Mouse (Mus musculus): ENCODE results near the gene Faf2. TPM values are rescaled to one million over a fixed set of nuclear protein-coding genes. Genes with fewer than 3 reads are reported as not detected.

Gene Faf2
- polyA plus RNA-seq, 2 experiments: 50.1 to 99.2 TPM

GRCm38 (mm10) chr13:54678263-54678662 is 56.7 kb downstream of the Faf2 start:
- H3K4me2 ChIP-seq (replicated peaks; ENCODE audit: low read depth, low read length, severe bottlenecking): no peak overlapping the region
- H3K36me3 ChIP-seq (ENCODE audit: control insufficient read depth, insufficient read depth, low read length): peaks cover 48% of the 10 kb centered on the region
- H3K4me3 ChIP-seq (replicated peaks; ENCODE audit: low read length): no peak overlapping the region
- H3K4me1 ChIP-seq (ENCODE audit: control insufficient read depth, insufficient read depth, low read length): no peaks in the 10 kb centered on the region
- ATAC-seq (ENCODE audit: low FRiP score, low read depth) (no peak), DNase-seq (ENCODE audit: low spot score) (no peak)
- 55% methylated on average over 4 of the region's 4 CpGs for WGBS
- no peak for TF ChIP-seq POLR2A (IDR thresholded peaks at IDR 0.05; ENCODE audit: borderline replicate concordance, extremely low read depth, insufficient read depth, insufficient read length)
- no peak overlapping the region for H3K9ac ChIP-seq (ENCODE audit: low read depth, low read length, severe bottlenecking)
- no peaks in the 10 kb centered on the region for H3K9me3 ChIP-seq (ENCODE audit: control insufficient read depth, low read length)
- no peak overlapping the region for H3K27ac ChIP-seq (replicated peaks; ENCODE audit: low read depth, low read length)
- no peaks in the 10 kb centered on the region for H3K27me3 ChIP-seq (ENCODE audit: control insufficient read depth, insufficient read depth, low read length)

GRCm38 (mm10) chr13:54680184-54680853 is 58.7 kb downstream of the Faf2 start:
- no peak overlapping the region for H3K4me2 ChIP-seq (replicated peaks; ENCODE audit: low read depth, low read length, severe bottlenecking)
- peaks cover 63% of the 10 kb centered on the region for H3K36me3 ChIP-seq (ENCODE audit: control insufficient read depth, insufficient read depth, low read length)
- H3K27ac ChIP-seq (replicated peaks; ENCODE audit: low read depth, low read length): no peak overlapping the region
- 78% methylated on average over 17 of the region's 17 CpGs for WGBS
- no peaks in the 10 kb centered on the region for H3K27me3 ChIP-seq (ENCODE audit: control insufficient read depth, insufficient read depth, low read length)
- H3K9me3 ChIP-seq (ENCODE audit: control insufficient read depth, low read length): no peaks in the 10 kb centered on the region
- DNase-seq (ENCODE audit: low spot score) (no peak), ATAC-seq (ENCODE audit: low FRiP score, low read depth) (no peak)
- H3K4me1 ChIP-seq (ENCODE audit: control insufficient read depth, insufficient read depth, low read length): peaks cover 4% of the 10 kb centered on the region; the same call in 1 of the 2 replicates
- TF ChIP-seq POLR2A (IDR thresholded peaks at IDR 0.05; ENCODE audit: borderline replicate concordance, extremely low read depth, insufficient read depth, insufficient read length): no peak
- H3K9ac ChIP-seq (ENCODE audit: low read depth, low read length, severe bottlenecking): no peak overlapping the region
- no peak overlapping the region for H3K4me3 ChIP-seq (replicated peaks; ENCODE audit: low read length)

DNA sequence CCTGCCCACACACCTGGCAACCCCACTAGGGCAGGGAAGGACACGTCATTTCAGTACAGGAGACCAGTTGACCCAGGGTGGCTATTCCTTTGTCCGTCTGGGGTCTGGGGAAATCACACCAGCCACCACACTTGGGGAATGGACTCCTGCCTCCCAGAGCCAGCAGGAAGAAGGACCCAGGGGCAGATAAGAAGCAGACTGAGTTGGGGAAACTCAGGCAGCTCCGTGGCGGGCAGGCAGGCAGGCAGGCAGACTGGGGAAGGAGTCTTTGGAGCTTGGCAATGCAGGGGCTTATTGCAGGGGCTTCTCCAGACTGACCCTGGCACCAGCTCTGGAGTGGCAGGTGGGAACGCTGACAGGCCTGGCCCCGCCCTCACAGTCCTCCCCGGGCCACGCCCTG is 59.7 kb downstream of the Faf2 start:
- DNase-seq (ENCODE audit: low spot score) (no peak), ATAC-seq (ENCODE audit: low FRiP score, low read depth) (no peak)
- H3K27ac ChIP-seq (replicated peaks; ENCODE audit: low read depth, low read length): no peak overlapping the region
- H3K27me3 ChIP-seq (ENCODE audit: control insufficient read depth, insufficient read depth, low read length): no peaks in the 10 kb centered on the region
- H3K4me2 ChIP-seq (replicated peaks; ENCODE audit: low read depth, low read length, severe bottlenecking): no peak overlapping the region
- H3K4me3 ChIP-seq (replicated peaks; ENCODE audit: low read length): no peak overlapping the region
- no peak overlapping the region for H3K9ac ChIP-seq (ENCODE audit: low read depth, low read length, severe bottlenecking)
- no peak for TF ChIP-seq POLR2A (IDR thresholded peaks at IDR 0.05; ENCODE audit: borderline replicate concordance, extremely low read depth, insufficient read depth, insufficient read length)
- H3K9me3 ChIP-seq (ENCODE audit: control insufficient read depth, low read length): no peaks in the 10 kb centered on the region
- H3K36me3 ChIP-seq (ENCODE audit: control insufficient read depth, insufficient read depth, low read length): peaks cover 66% of the 10 kb centered on the region
- H3K4me1 ChIP-seq (ENCODE audit: control insufficient read depth, insufficient read depth, low read length): peaks cover 13% of the 10 kb centered on the region
- 85% methylated on average over 8 of the region's 8 CpGs for WGBS

DNA sequence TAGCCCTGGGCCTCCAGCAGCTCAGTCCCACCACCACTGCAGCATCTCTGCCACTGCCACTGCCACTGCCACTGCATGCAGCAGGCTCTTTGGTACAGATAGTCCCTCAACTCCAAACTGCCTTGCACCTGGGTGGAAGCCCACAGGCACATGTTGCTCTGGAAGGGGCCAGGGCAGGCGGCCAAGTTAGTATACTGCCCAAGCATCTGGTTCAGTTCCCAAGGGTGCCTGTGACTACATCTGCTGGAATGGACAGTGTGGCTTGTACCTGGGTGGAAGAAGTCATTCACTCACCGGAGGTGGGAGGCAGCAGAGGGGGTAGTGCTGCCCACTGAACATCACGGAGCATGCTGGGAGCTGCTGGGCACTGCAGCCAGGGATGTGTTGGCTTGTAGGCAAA is 61.7 kb downstream of the Faf2 start:
- no peak for DNase-seq (ENCODE audit: low spot score)
- H3K36me3 ChIP-seq (ENCODE audit: control insufficient read depth, insufficient read depth, low read length): peaks cover 65% of the 10 kb centered on the region
- no peak overlapping the region for H3K4me3 ChIP-seq (replicated peaks; ENCODE audit: low read length)

GRCm38 (mm10) chr13:54684140-54684896 is 62.7 kb downstream of the Faf2 start:
- Histone ChIP-seq H3K36me3 (ENCODE audit: control insufficient read depth, insufficient read depth, low read length) (peaks cover 56% of the 10 kb centered on the region), H3K27ac (replicated peaks; ENCODE audit: low read depth, low read length) (no peak overlapping the region), H3K4me1 (ENCODE audit: control insufficient read depth, insufficient read depth, low read length) (peaks cover 16% of the 10 kb centered on the region), H3K27me3 (ENCODE audit: control insufficient read depth, insufficient read depth, low read length) (no peaks in the 10 kb centered on the region), H3K4me2 (replicated peaks; ENCODE audit: low read depth, low read length, severe bottlenecking) (no peak overlapping the region), H3K9ac (ENCODE audit: low read depth, low read length, severe bottlenecking) (0 out of 2 replicates have a peak overlapping the region, but pooled peaks have one; percentile 12), H3K9me3 (ENCODE audit: control insufficient read depth, low read length) (no peaks in the 10 kb centered on the region), H3K4me3 (replicated peaks; ENCODE audit: low read length) (no peak overlapping the region)
- WGBS: 53% methylated on average over 3 of the region's 3 CpGs
- ATAC-seq (ENCODE audit: low FRiP score, low read depth): no peak
- TF ChIP-seq POLR2A (IDR thresholded peaks at IDR 0.05; ENCODE audit: borderline replicate concordance, extremely low read depth, insufficient read depth, insufficient read length): no peak
- no peak for DNase-seq (ENCODE audit: low spot score)

More for the DNA sequence above, 61.7 kb downstream of the Faf2 start:
- TF ChIP-seq POLR2A (IDR thresholded peaks at IDR 0.05; ENCODE audit: borderline replicate concordance, extremely low read depth, insufficient read depth, insufficient read length): no peak
- peaks cover 16% of the 10 kb centered on the region for H3K4me1 ChIP-seq (ENCODE audit: control insufficient read depth, insufficient read depth, low read length)
- 88% methylated on average over 3 of the region's 3 CpGs for WGBS
- no peaks in the 10 kb centered on the region for H3K9me3 ChIP-seq (ENCODE audit: control insufficient read depth, low read length)
- ATAC-seq (ENCODE audit: low FRiP score, low read depth): no peak
- no peaks in the 10 kb centered on the region for H3K27me3 ChIP-seq (ENCODE audit: control insufficient read depth, insufficient read depth, low read length)
- no peak overlapping the region for H3K9ac ChIP-seq (ENCODE audit: low read depth, low read length, severe bottlenecking)
- no peak overlapping the region for H3K4me2 ChIP-seq (replicated peaks; ENCODE audit: low read depth, low read length, severe bottlenecking)
- H3K27ac ChIP-seq (replicated peaks; ENCODE audit: low read depth, low read length): no peak overlapping the region

All from limb, embryonic 14.5 days (tissue).